Mouse (Mus musculus) MEL (cell line): ENCODE results near the gene Atxn3. TPM values are rescaled to one million over a fixed set of nuclear protein-coding genes. Genes with fewer than 3 reads are reported as not detected.

Source experiments
- DNase-seq: peaks from one replicate; pipeline ENCODE4 v3.0.0; 2011; ENCODE audit warnings: low read depth, low spot score
- H3K27ac ChIP-seq: 2 replicates; pipeline ENCODE4 v1.5.1; 2012; ENCODE audit warnings: low read depth, mild to moderate bottlenecking, control low read depth, low read length, moderate library complexity; ENCODE audit not compliant: control insufficient read depth
- H3K27me3 ChIP-seq, 2 experiments: fragments of 150-350 bp in 1 of 2; sonication (generic) in 1 of 2; 2 replicates each; pipeline ENCODE4 v1.6.1; 2012; ENCODE audit warnings: low read length in 2 of 2, mild to moderate bottlenecking in 2 of 2, improper control_type of control experiment in 1 of 2, moderate library complexity in 1 of 2; ENCODE audit not compliant: insufficient read depth in 2 of 2, control insufficient read depth in 1 of 2
- H3K36me3 ChIP-seq, 2 experiments: 2 replicates each; pipeline ENCODE4 v1.6.1; 2012 to 2014; ENCODE audit warnings: low read length in 2 of 2, improper control_type of control experiment in 1 of 2, inconsistent platforms in 1 of 2, mild to moderate bottlenecking in 1 of 2; ENCODE audit not compliant: insufficient read depth in 2 of 2, control insufficient read depth in 1 of 2
- H3K4me1 ChIP-seq, 2 experiments: fragments of 150-350 bp in 1 of 2; sonication (generic) in 1 of 2; 2 replicates each; pipeline ENCODE4 v1.6.1; 2012; ENCODE audit warnings: low read length in 2 of 2, improper control_type of control experiment in 1 of 2, mild to moderate bottlenecking in 1 of 2; ENCODE audit not compliant: insufficient read depth in 2 of 2, control insufficient read depth in 1 of 2
- H3K4me3 ChIP-seq, 2 experiments: fragments of 150-350 bp in 1 of 2; sonication (generic) in 1 of 2; 2 replicates each; pipeline ENCODE4 v1.5.1; 2012; ENCODE audit warnings: low read depth in 2 of 2, low read length in 2 of 2, mild to moderate bottlenecking in 2 of 2, moderate library complexity in 2 of 2, control low read depth in 1 of 2, improper control_type of control experiment in 1 of 2; ENCODE audit not compliant: control insufficient read depth in 1 of 2, insufficient read depth in 1 of 2
- H3K79me2 ChIP-seq: 2 replicates; pipeline ENCODE4 v1.6.1; 2012; ENCODE audit warnings: mild to moderate bottlenecking, low read length, moderate library complexity; ENCODE audit not compliant: control insufficient read depth, poor library complexity, insufficient read depth
- H3K9ac ChIP-seq: 2 replicates; pipeline ENCODE4 v1.6.1; 2012; ENCODE audit warnings: low read depth, mild to moderate bottlenecking, control low read depth, low read length, moderate library complexity; ENCODE audit not compliant: control insufficient read depth, poor library complexity, severe bottlenecking
- H3K9me3 ChIP-seq: fragments of 150-350 bp; sonication (generic); replicated peaks from 2 replicates; pipeline ENCODE4 v1.6.1; 2012; ENCODE audit warnings: mild to moderate bottlenecking, low read length, improper control_type of control experiment, moderate library complexity; ENCODE audit not compliant: insufficient read depth
- BHLHE40 ChIP-seq: IDR thresholded peaks from 2 replicates; pipeline ENCODE4 v1.6.1; 2012; ENCODE audit warnings: low read depth, mild to moderate bottlenecking, inconsistent platforms, low read length, improper control_type of control experiment, borderline replicate concordance
- CHD1 ChIP-seq: IDR thresholded peaks from 2 replicates; pipeline ENCODE4 v1.6.1; 2012; ENCODE audit warnings: low read depth, mild to moderate bottlenecking, inconsistent platforms, low read length, improper control_type of control experiment
- ELF1 ChIP-seq: IDR thresholded peaks from 2 replicates; pipeline ENCODE4 v1.6.1; 2014; ENCODE audit warnings: low read depth, mild to moderate bottlenecking, inconsistent platforms, low read length, improper control_type of control experiment, moderate library complexity
- EP300 ChIP-seq, 2 experiments: IDR thresholded peaks; 2 replicates each; pipeline ENCODE4 v1.6.1; 2011; ENCODE audit warnings: improper control_type of control experiment in 2 of 2, low read length in 2 of 2, low read depth in 1 of 2, mild to moderate bottlenecking in 1 of 2
- ETS1 ChIP-seq: IDR thresholded peaks from 2 replicates; pipeline ENCODE4 v1.6.1; 2012; ENCODE audit warnings: low read depth, mild to moderate bottlenecking, inconsistent platforms, low read length, improper control_type of control experiment, moderate library complexity
- GATA1 ChIP-seq: IDR thresholded peaks from 2 replicates; pipeline ENCODE4 v1.6.1; 2011; ENCODE audit warnings: low read depth, low read length, improper control_type of control experiment
- HCFC1 ChIP-seq: IDR thresholded peaks from 2 replicates; pipeline ENCODE4 v1.6.1; 2012; ENCODE audit warnings: low read depth, mild to moderate bottlenecking, inconsistent platforms, low read length, improper control_type of control experiment, moderate library complexity
- JUND ChIP-seq: IDR thresholded peaks from 2 replicates; pipeline ENCODE4 v1.6.1; 2011; ENCODE audit warnings: low read depth, mild to moderate bottlenecking, improper control_type of control experiment, low read length
- KAT2A ChIP-seq: conservative IDR thresholded peaks from 2 replicates; pipeline ENCODE4 v1.6.1; 2012; ENCODE audit warnings: low read depth, low read length, improper control_type of control experiment, inconsistent platforms
- MAX ChIP-seq: IDR thresholded peaks from 2 replicates; pipeline ENCODE4 v1.6.1; 2011; ENCODE audit warnings: low read length, improper control_type of control experiment
- MEF2A ChIP-seq: IDR thresholded peaks from 2 replicates; pipeline ENCODE4 v1.6.1; 2014; ENCODE audit warnings: low read depth, mild to moderate bottlenecking, inconsistent platforms, low read length, improper control_type of control experiment; ENCODE audit not compliant: poor library complexity, insufficient replicate concordance, severe bottlenecking; ENCODE audit errors: extremely low read depth
- MXI1 ChIP-seq: IDR thresholded peaks from 2 replicates; pipeline ENCODE4 v1.6.1; 2011; ENCODE audit warnings: mild to moderate bottlenecking, low read depth, low read length, improper control_type of control experiment
- MYB ChIP-seq: IDR thresholded peaks from 2 replicates; pipeline ENCODE4 v1.6.1; 2011; ENCODE audit warnings: mild to moderate bottlenecking, low read depth, low read length, improper control_type of control experiment
- MYC ChIP-seq: IDR thresholded peaks from 2 replicates; pipeline ENCODE4 v1.6.1; 2011; ENCODE audit warnings: low read depth, mild to moderate bottlenecking, low read length, improper control_type of control experiment, moderate library complexity
- NELFE ChIP-seq: IDR thresholded peaks from 2 replicates; pipeline ENCODE4 v1.6.1; 2011; ENCODE audit warnings: low read depth, low read length, improper control_type of control experiment
- NRF1 ChIP-seq: IDR thresholded peaks from 2 replicates; pipeline ENCODE4 v1.6.1; 2014; ENCODE audit warnings: low read depth, mild to moderate bottlenecking, inconsistent platforms, low read length, improper control_type of control experiment, moderate library complexity; ENCODE audit not compliant: poor library complexity, insufficient read depth, severe bottlenecking
- POLR2AphosphoS5 ChIP-seq: IDR thresholded peaks from 2 replicates; pipeline ENCODE4 v1.6.1; 2012; ENCODE audit warnings: low read depth, borderline replicate concordance, mild to moderate bottlenecking, inconsistent platforms, low read length, moderate library complexity, mixed read lengths
- RAD21 ChIP-seq: IDR thresholded peaks from 2 replicates; pipeline ENCODE4 v1.6.1; 2011; ENCODE audit warnings: mild to moderate bottlenecking, low read depth, low read length, improper control_type of control experiment
- RCOR1 ChIP-seq: IDR thresholded peaks from 2 replicates; pipeline ENCODE4 v1.6.1; 2012; ENCODE audit warnings: low read depth, mild to moderate bottlenecking, inconsistent platforms, low read length, improper control_type of control experiment
- SIN3A ChIP-seq: IDR thresholded peaks from 2 replicates; pipeline ENCODE4 v1.6.1; 2012; ENCODE audit warnings: low read length, improper control_type of control experiment, inconsistent platforms
- SMC3 ChIP-seq: IDR thresholded peaks from 2 replicates; pipeline ENCODE4 v1.6.1; 2011; ENCODE audit warnings: low read depth, low read length, improper control_type of control experiment
- TAL1 ChIP-seq: IDR thresholded peaks from 2 replicates; pipeline ENCODE4 v1.6.1; 2012; ENCODE audit warnings: mild to moderate bottlenecking, inconsistent platforms, low read length, moderate library complexity, mixed read lengths
- UBTF ChIP-seq: IDR thresholded peaks from 2 replicates; pipeline ENCODE4 v1.6.1; 2012; ENCODE audit warnings: low read depth, mild to moderate bottlenecking, inconsistent platforms, low read length, improper control_type of control experiment, moderate library complexity, borderline replicate concordance; ENCODE audit not compliant: insufficient read depth
- ZC3H11A ChIP-seq: IDR thresholded peaks from 2 replicates; pipeline ENCODE4 v1.6.1; 2012; ENCODE audit warnings: low read depth, mild to moderate bottlenecking, inconsistent platforms, low read length, improper control_type of control experiment
- ZKSCAN1 ChIP-seq: IDR thresholded peaks from 2 replicates; pipeline ENCODE4 v1.6.1; 2012; ENCODE audit warnings: low read depth, mild to moderate bottlenecking, inconsistent platforms, low read length, improper control_type of control experiment, moderate library complexity
- ZMIZ1 ChIP-seq: IDR thresholded peaks from 2 replicates; pipeline ENCODE4 v1.6.1; 2012; ENCODE audit warnings: low read depth, mild to moderate bottlenecking, inconsistent platforms, low read length, improper control_type of control experiment, moderate library complexity
- ZNF384 ChIP-seq: IDR thresholded peaks from 2 replicates; pipeline ENCODE4 v1.6.1; 2012; ENCODE audit warnings: low read depth, mild to moderate bottlenecking, inconsistent platforms, low read length, improper control_type of control experiment
- polyA plus RNA-seq, 2 experiments: library from polyadenylated mRNA; stranded (reverse) in 1 of 2; unstranded in 1 of 2; fragments of >175 nt in 1 of 2; fragments of >200 nt in 1 of 2; gene quantifications; 2 replicates each; pipeline versions ENCODE4 v1.2.1 to v1.2.4; 2012; ENCODE audit warnings: low replicate concordance in 2 of 2, low read depth in 1 of 2; ENCODE audit not compliant: insufficient read length in 2 of 2, insufficient read depth in 1 of 2, missing spikeins in 1 of 2
- total RNA-seq: library from RNA; depleted of rRNA; stranded (reverse); fragments of 300-350 nt; gene quantifications from 2 replicates; pipeline ENCODE4 v1.2.3, GENCODE M21; 2012

Atxn3 gene
- total and polyA plus RNA-seq, 3 experiments: 21.8 to 400 (median 27.8) TPM

- TF ChIP-seq SIN3A (peak; percentile 63), UBTF (no peak), EP300 (IDR thresholded peaks at IDR 0.05; ENCODE audit: low read depth in 1 of 2, low read length in 2 of 2) (0 out of 4 replicates have a peak, but pooled peaks of 1 of the 2 experiments have one; percentile 10)
Measured at GRCm38 (mm10) chr12:101957942-101958544, at the start of gene Atxn3 (continued).

GRCm38 (mm10) chr12:102000785-102001184, 42.7 kb upstream of the Atxn3 start:
- H3K4me3 ChIP-seq: no peak overlapping the region
- no peak overlapping the region for H3K9ac ChIP-seq
- H3K4me1 ChIP-seq: peaks cover 8 to 9% of the 10 kb centered on the region in 2 experiments
- TF ChIP-seq EP300 (IDR thresholded peaks at IDR 0.05; ENCODE audit: low read depth in 1 of 2, low read length in 2 of 2) (no peak), JUND (no peak), ZC3H11A (no peak), ZMIZ1 (no peak), ZNF384 (no peak), GATA1 (no peak), MEF2A (no peak), NELFE (no peak)
- no peak for DNase-seq
- 0 out of 2 replicates have a peak, but pooled peaks cover 2% of the 10 kb centered on the region for H3K79me2 ChIP-seq
- peaks cover 17 to 25% of the 10 kb centered on the region in 2 experiments for H3K36me3 ChIP-seq
- H3K27me3 ChIP-seq: no peaks in the 10 kb centered on the region
- no peaks in the 10 kb centered on the region for H3K9me3 ChIP-seq
- no peak overlapping the region for H3K27ac ChIP-seq

GRCm38 (mm10) chr12:101998929-101999328, 40.9 kb upstream of the Atxn3 start:
- H3K9ac ChIP-seq: no peak overlapping the region
- H3K27ac ChIP-seq: no peak overlapping the region; the same call in 1 of the 2 replicates
- H3K9me3 ChIP-seq: no peaks in the 10 kb centered on the region
- H3K79me2 ChIP-seq: 0 out of 2 replicates have a peak, but pooled peaks cover 3% of the 10 kb centered on the region
- H3K36me3 ChIP-seq: peaks cover 22 to 38% of the 10 kb centered on the region in 2 experiments
- H3K27me3 ChIP-seq: no peaks in the 10 kb centered on the region
- DNase-seq: peak; percentile 84
- peaks cover 14 to 16% of the 10 kb centered on the region in 2 experiments for H3K4me1 ChIP-seq
- no peak overlapping the region for H3K4me3 ChIP-seq
- TF ChIP-seq EP300 (IDR thresholded peaks at IDR 0.05; ENCODE audit: low read depth in 1 of 2, low read length in 2 of 2) (peak; percentile 59 to 78; a peak in 2 of 4 replicates), GATA1 (peak; percentile 70), ZC3H11A (no peak), SMC3 (no peak), KAT2A (no peak), POLR2AphosphoS5 (no peak), MYC (peak; percentile 93), ZNF384 (no peak), RAD21 (no peak), JUND (no peak), MAX (peak; percentile 93), ELF1 (no peak), MXI1 (peak; percentile 88), CHD1 (no peak), NRF1 (no peak), UBTF (no peak), BHLHE40 (no peak), NELFE (no peak), ZMIZ1 (no peak), RCOR1 (no peak), TAL1 (no peak), ETS1 (peak; percentile 65), HCFC1 (no peak), SIN3A (peak; percentile 88), ZKSCAN1 (no peak), MYB (no peak)
